Mouse (Mus musculus) erythroblast, embryonic 14.5 days (primary cell): ENCODE data around the gene Whrn.

ENCODE experiments used
- GATA1 ChIP-seq: IDR thresholded peaks from 2 replicates; pipeline ENCODE4 v1.6.1; 2012; ENCODE audit warnings: low read length, inconsistent platforms, mixed read lengths
- TAL1 ChIP-seq: IDR thresholded peaks from 3 replicates; pipeline ENCODE4 v1.6.1; 2012; ENCODE audit warnings: low read length, inconsistent platforms, mixed read lengths

GRCm38 (mm10) chr4:63476891-63477290 lies 18.9 kb downstream of the Whrn start:
- no peak for TF ChIP-seq TAL1
- TF ChIP-seq GATA1 = no peak
